Mouse (Mus musculus): ENCODE results near the gene Tent5a. TPM values are rescaled to one million over a fixed set of nuclear protein-coding genes. Genes with fewer than 3 reads are reported as not detected.
A peak's percentile ranks its signal among the peaks of the same experiment; 100 is the strongest.

The Tent5a gene
- 10 to 100 TPM; 11.5 to 16.8 TPM for total RNA-seq (2021)
- long read RNA-seq, experiment 1, full-length matches to known transcripts: 26 of 32 reads
- long read RNA-seq, experiment 1, partial matches to known transcripts: 1 of 32 reads
- long read RNA-seq, experiment 1, other reads (novel, unspliced or antisense): 5 of 32 reads
- long read RNA-seq, experiment 2, full-length matches to known transcripts: 5 of 7 reads
- long read RNA-seq, experiment 2, partial matches to known transcripts: 0 of 7 reads
- long read RNA-seq, experiment 2, other reads (novel, unspliced or antisense): 2 of 7 reads

- DNase-seq: peak; percentile 90
These were observed at the start of gene Tent5a for GRCm38 (mm10) chr9:85327242-85328211. Gene Tent5a, minus strand, starts transcription at chr9:85327348.

GRCm38 (mm10) chr9:85376643-85377307 is 49.6 kb upstream of the Tent5a start:
- no peak for DNase-seq

GRCm38 (mm10) chr9:85375152-85375551 is 48.0 kb upstream of the Tent5a start:
- no peak for DNase-seq

- DNase-seq: no peak
These were observed 44.9 kb upstream of the Tent5a start for GRCm38 (mm10) chr9:85372034-85372433.

GRCm38 (mm10) chr9:85369512-85369911 is 42.4 kb upstream of the Tent5a start:
- no peak for DNase-seq

- DNase-seq: no peak
These were observed 30.2 kb upstream of the Tent5a start for GRCm38 (mm10) chr9:85357154-85357860.

GRCm38 (mm10) chr9:85355559-85355958 is 28.4 kb upstream of the Tent5a start:
- peak; percentile 9 for DNase-seq

GRCm38 (mm10) chr9:85347823-85348523 is 20.8 kb upstream of the Tent5a start:
- DNase-seq: no peak

- no peak for DNase-seq
These were observed 16.0 kb upstream of the Tent5a start for GRCm38 (mm10) chr9:85342892-85343785.

GRCm38 (mm10) chr9:85340303-85340702 is 13.2 kb upstream of the Tent5a start:
- no peak for DNase-seq

- no peak for DNase-seq
These were observed 8.9 kb upstream of the Tent5a start for GRCm38 (mm10) chr9:85336046-85336445.

- no peak for DNase-seq
These were observed 4.4 kb upstream of the Tent5a start for GRCm38 (mm10) chr9:85331521-85331920.

- DNase-seq: peak; percentile 95
These were observed 1.1 kb upstream of the Tent5a start for GRCm38 (mm10) chr9:85328259-85328658.

- peak; percentile 75 for DNase-seq
These were observed 581 bp downstream of the Tent5a start for GRCm38 (mm10) chr9:85326292-85327241.

GRCm38 (mm10) chr9:85325201-85325868 is 1.8 kb downstream of the Tent5a start:
- DNase-seq: peak; percentile 16

- no peak for DNase-seq
These were observed 2.8 kb downstream of the Tent5a start for GRCm38 (mm10) chr9:85324158-85324875.

- no peak for DNase-seq
These were observed 6.8 kb downstream of the Tent5a start for GRCm38 (mm10) chr9:85320167-85320951.
